Mouse (Mus musculus): ENCODE measurements around the gene Baiap2l1. TPM values are rescaled to one million over a fixed set of nuclear protein-coding genes. Genes with fewer than 3 reads are reported as not detected.

The Baiap2l1 gene
- polyA plus RNA-seq, 1 experiment: 5.1 TPM

GRCm38 (mm10) chr5:144279081-144279541 lies 78.8 kb downstream of the Baiap2l1 start:
- Histone ChIP-seq H3K4me3 (ENCODE audit: insufficient read depth, low read length) (no peak overlapping the region), H3K27ac (ENCODE audit: insufficient read depth, low read length) (no peak overlapping the region), H3K4me1 (ENCODE audit: control insufficient read depth, insufficient read depth, low read length) (no peaks in the 10 kb centered on the region)
- TF ChIP-seq POLR2A (IDR thresholded peaks at IDR 0.05; ENCODE audit: low read depth, low read length) (no peak), CTCF (IDR thresholded peaks at IDR 0.05; ENCODE audit: borderline replicate concordance, insufficient read depth, low read length) (no peak)

DNA sequence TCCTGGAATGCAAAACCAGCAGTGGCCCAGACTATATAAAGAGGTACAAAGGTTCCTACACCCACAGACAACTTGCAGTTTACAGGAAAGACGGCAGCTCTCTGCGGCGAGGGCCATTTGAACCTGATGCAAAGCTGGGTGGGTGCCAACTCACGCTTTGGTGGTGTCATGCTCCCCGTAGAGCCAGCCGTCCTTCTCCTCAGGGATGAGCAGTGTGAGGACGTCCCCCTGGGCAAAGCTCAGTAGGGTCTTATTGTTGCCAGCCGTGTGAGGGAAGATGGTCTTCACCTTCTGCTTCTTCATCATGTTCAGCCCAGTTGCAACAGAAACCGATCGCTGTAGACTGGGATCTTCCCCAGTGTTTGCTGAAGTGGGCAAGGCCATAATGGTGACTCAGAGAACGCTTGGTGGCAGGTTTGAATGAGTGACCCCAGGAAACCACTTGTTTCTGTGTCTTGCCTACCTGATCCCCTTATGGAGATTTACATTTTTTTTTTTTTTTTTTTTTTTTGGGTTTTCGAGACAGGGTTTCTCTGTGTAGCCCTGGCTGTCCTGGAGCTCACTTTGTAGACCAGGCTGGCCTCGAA lies 79.4 kb downstream of the Baiap2l1 start:
- Histone ChIP-seq H3K27ac (ENCODE audit: insufficient read depth, low read length) (no peak overlapping the region), H3K4me1 (ENCODE audit: control insufficient read depth, insufficient read depth, low read length) (no peaks in the 10 kb centered on the region), H3K4me3 (ENCODE audit: insufficient read depth, low read length) (no peak overlapping the region)
- TF ChIP-seq CTCF (IDR thresholded peaks at IDR 0.05; ENCODE audit: borderline replicate concordance, insufficient read depth, low read length) (no peak), POLR2A (IDR thresholded peaks at IDR 0.05; ENCODE audit: low read depth, low read length) (no peak)

DNA sequence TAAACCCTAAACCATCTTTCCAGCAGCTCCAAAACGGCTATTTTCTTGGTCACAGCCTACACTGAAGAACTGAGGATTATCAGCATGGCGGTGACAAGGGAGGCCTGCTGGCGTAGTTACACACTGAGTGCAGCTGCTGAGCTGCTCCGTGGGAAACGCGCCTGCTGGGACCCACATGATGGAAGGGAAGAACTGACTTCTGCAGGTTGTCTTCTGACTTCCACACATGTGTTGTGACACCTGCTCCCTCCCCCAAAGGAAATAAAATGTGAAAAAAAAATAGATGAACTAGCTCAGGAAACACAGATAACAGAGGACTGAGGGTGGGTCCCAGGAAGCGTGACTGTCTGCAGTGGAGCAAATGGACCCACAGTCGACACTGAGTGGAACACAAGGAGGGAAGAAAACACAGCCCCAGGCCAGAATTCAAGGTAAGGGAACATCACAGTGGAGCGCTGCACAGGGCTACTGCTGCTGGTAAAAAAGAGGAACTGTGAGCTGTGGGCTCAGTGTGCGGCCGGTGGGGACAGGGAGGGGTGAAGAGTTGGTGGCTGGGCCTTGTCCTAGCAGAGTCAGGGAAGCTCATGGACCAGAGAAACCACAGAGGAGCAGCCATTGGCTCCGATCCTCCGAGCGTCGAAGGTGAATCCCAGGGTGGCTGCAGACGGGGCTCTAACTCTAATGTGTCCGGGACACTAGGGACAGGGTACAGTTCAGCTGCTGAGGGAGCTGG lies 80.8 kb downstream of the Baiap2l1 start:
- H3K27ac ChIP-seq (ENCODE audit: insufficient read depth, low read length): no peak overlapping the region
- TF ChIP-seq CTCF (IDR thresholded peaks at IDR 0.05; ENCODE audit: borderline replicate concordance, insufficient read depth, low read length) (no peak), POLR2A (IDR thresholded peaks at IDR 0.05; ENCODE audit: low read depth, low read length) (no peak)
- H3K4me1 ChIP-seq (ENCODE audit: control insufficient read depth, insufficient read depth, low read length): no peaks in the 10 kb centered on the region
- no peak overlapping the region for H3K4me3 ChIP-seq (ENCODE audit: insufficient read depth, low read length)

- Histone ChIP-seq H3K4me3 (ENCODE audit: insufficient read depth, low read length) (no peak overlapping the region), H3K27ac (ENCODE audit: insufficient read depth, low read length) (no peak overlapping the region), H3K4me1 (ENCODE audit: control insufficient read depth, insufficient read depth, low read length) (no peaks in the 10 kb centered on the region)
- TF ChIP-seq POLR2A (IDR thresholded peaks at IDR 0.05; ENCODE audit: low read depth, low read length): no peak
These were observed 83.0 kb downstream of the Baiap2l1 start for GRCm38 (mm10) chr5:144274904-144275303.

DNA sequence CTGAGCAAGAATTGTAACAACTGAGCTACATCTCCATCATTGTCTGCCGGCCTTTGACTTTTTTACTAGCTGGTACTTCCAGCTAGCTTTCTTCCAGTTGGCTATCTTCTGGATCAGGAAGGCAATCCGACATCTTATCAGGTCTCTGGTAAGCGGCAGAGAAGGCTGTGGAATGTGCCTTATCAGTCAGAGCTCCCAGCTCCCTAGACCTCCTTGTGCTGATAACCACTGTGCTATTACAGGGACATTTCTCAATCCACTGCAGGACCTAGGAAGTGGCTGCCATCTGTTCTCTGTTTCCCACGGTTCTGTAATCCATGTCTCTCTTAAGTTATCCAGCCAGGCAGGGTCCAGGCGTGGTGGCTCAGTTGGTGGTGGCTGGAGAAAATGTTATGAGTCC lies 86.1 kb downstream of the Baiap2l1 start:
- TF ChIP-seq CTCF (IDR thresholded peaks at IDR 0.05; ENCODE audit: borderline replicate concordance, insufficient read depth, low read length): no peak
- no peak for TF ChIP-seq POLR2A (IDR thresholded peaks at IDR 0.05; ENCODE audit: low read depth, low read length)
- no peaks in the 10 kb centered on the region for H3K4me1 ChIP-seq (ENCODE audit: control insufficient read depth, insufficient read depth, low read length)
- no peak overlapping the region for H3K4me3 ChIP-seq (ENCODE audit: insufficient read depth, low read length)
- H3K27ac ChIP-seq (ENCODE audit: insufficient read depth, low read length): no peak overlapping the region

DNA sequence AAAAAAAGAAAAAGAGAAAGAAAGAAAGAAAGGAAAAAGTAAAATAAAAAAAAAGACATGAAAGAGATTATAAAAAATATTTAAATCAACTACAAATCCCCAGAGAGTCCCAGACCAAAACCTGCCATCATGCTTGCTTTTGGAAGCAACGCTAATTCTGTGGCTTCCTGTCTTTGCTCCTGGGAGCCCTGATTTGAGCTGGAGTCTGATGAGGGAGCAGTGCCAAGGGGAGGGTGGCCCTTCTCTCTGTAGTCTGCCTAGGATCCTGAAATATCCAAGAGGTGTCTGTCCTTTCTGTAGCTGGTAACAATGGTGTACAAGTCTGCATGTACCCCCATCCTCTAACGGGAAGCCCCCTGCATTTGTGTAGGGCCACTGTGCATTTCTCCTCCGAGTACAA lies 86.8 kb downstream of the Baiap2l1 start:
- Histone ChIP-seq H3K4me3 (ENCODE audit: insufficient read depth, low read length) (no peak overlapping the region), H3K4me1 (ENCODE audit: control insufficient read depth, insufficient read depth, low read length) (no peaks in the 10 kb centered on the region), H3K27ac (ENCODE audit: insufficient read depth, low read length) (no peak overlapping the region)
- no peak for TF ChIP-seq CTCF (IDR thresholded peaks at IDR 0.05; ENCODE audit: borderline replicate concordance, insufficient read depth, low read length)
- TF ChIP-seq POLR2A (IDR thresholded peaks at IDR 0.05; ENCODE audit: low read depth, low read length): no peak

DNA sequence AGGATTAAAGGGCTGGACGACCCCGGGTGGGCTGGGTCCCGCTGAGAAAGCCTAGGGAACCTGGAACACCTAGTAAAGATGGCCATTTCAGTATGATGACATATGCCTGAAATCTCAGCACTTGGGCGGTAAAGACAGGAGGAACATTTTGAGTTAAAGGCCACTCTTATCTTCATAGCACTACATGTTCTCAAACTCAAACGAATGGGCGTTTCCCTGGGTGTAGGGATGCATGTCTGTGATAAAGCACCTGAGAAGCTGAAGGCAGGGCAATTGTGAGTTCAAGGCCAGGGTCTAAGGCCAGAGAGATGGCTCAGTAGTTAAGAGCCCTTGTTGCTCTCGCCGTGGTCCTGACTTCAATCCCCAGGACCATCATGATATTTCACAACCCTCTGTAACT lies 87.5 kb downstream of the Baiap2l1 start:
- no peak overlapping the region for H3K4me3 ChIP-seq (ENCODE audit: insufficient read depth, low read length)
- no peak overlapping the region for H3K27ac ChIP-seq (ENCODE audit: insufficient read depth, low read length)
- no peaks in the 10 kb centered on the region for H3K4me1 ChIP-seq (ENCODE audit: control insufficient read depth, insufficient read depth, low read length)
- TF ChIP-seq CTCF (IDR thresholded peaks at IDR 0.05; ENCODE audit: borderline replicate concordance, insufficient read depth, low read length): no peak
- TF ChIP-seq POLR2A (IDR thresholded peaks at IDR 0.05; ENCODE audit: low read depth, low read length): no peak

GRCm38 (mm10) chr5:144269926-144270325 lies 88.0 kb downstream of the Baiap2l1 start:
- H3K27ac ChIP-seq (ENCODE audit: insufficient read depth, low read length): no peak overlapping the region
- H3K4me3 ChIP-seq (ENCODE audit: insufficient read depth, low read length): no peak overlapping the region
- H3K4me1 ChIP-seq (ENCODE audit: control insufficient read depth, insufficient read depth, low read length): no peaks in the 10 kb centered on the region
- TF ChIP-seq POLR2A (IDR thresholded peaks at IDR 0.05; ENCODE audit: low read depth, low read length) (no peak), CTCF (IDR thresholded peaks at IDR 0.05; ENCODE audit: borderline replicate concordance, insufficient read depth, low read length) (no peak)

GRCm38 (mm10) chr5:144267535-144268241 lies 90.2 kb downstream of the Baiap2l1 start:
- Histone ChIP-seq H3K27ac (ENCODE audit: insufficient read depth, low read length) (no peak overlapping the region), H3K4me1 (ENCODE audit: control insufficient read depth, insufficient read depth, low read length) (no peaks in the 10 kb centered on the region), H3K4me3 (ENCODE audit: insufficient read depth, low read length) (no peak overlapping the region)
- TF ChIP-seq POLR2A (IDR thresholded peaks at IDR 0.05; ENCODE audit: low read depth, low read length) (no peak), CTCF (IDR thresholded peaks at IDR 0.05; ENCODE audit: borderline replicate concordance, insufficient read depth, low read length) (no peak)

GRCm38 (mm10) chr5:144263496-144263895 lies 94.4 kb downstream of the Baiap2l1 start:
- TF ChIP-seq POLR2A (IDR thresholded peaks at IDR 0.05; ENCODE audit: low read depth, low read length) (no peak), CTCF (IDR thresholded peaks at IDR 0.05; ENCODE audit: borderline replicate concordance, insufficient read depth, low read length) (no peak)
- no peak overlapping the region for H3K4me3 ChIP-seq (ENCODE audit: insufficient read depth, low read length)
- H3K27ac ChIP-seq (ENCODE audit: insufficient read depth, low read length): no peak overlapping the region
- H3K4me1 ChIP-seq (ENCODE audit: control insufficient read depth, insufficient read depth, low read length): peaks cover 5% of the 10 kb centered on the region
